Mouse (Mus musculus) embryonic facial prominence, embryonic 12.5 days (tissue): Measurements from ENCODE around the gene Alx3. TPM values are rescaled to one million over a fixed set of nuclear protein-coding genes. Genes with fewer than 3 reads are reported as not detected.
A peak's percentile ranks its signal among the peaks of the same experiment; 100 is the strongest.

Experiments
- ATAC-seq: fragments of 200-750 bp; cut with Nextera tagmentation; 2 replicates; pipeline ENCODE4 v1.8.0; 2017; ENCODE audit not compliant: insufficient number of reproducible peaks, insufficient read depth, low FRiP score, low TSS enrichment
- H3K27ac ChIP-seq: fragments of 300-500 bp; sonication (generic); 2 replicates; pipeline ENCODE4 v1.5.1; 2016; ENCODE audit warnings: mild to moderate bottlenecking
- H3K27me3 ChIP-seq: fragments of 300-500 bp; sonication (generic); 2 replicates; pipeline ENCODE4 v1.6.1; 2016; ENCODE audit warnings: mild to moderate bottlenecking, moderate library complexity
- H3K36me3 ChIP-seq: fragments of 300-500 bp; sonication (generic); 2 replicates; pipeline ENCODE4 v1.6.1; 2016; ENCODE audit warnings: mild to moderate bottlenecking
- H3K4me1 ChIP-seq: fragments of 300-500 bp; sonication (generic); 2 replicates; pipeline ENCODE4 v1.6.1; 2016
- H3K4me2 ChIP-seq: fragments of 300-500 bp; sonication (generic); replicated peaks from 2 replicates; pipeline ENCODE4 v1.6.1; 2016; ENCODE audit warnings: mild to moderate bottlenecking, moderate library complexity
- H3K4me3 ChIP-seq: fragments of 300-500 bp; sonication (generic); 2 replicates; pipeline ENCODE4 v1.5.1; 2016; ENCODE audit warnings: mild to moderate bottlenecking
- H3K9ac ChIP-seq: fragments of 300-500 bp; sonication (generic); 2 replicates; pipeline ENCODE4 v1.6.1; 2016; ENCODE audit warnings: mild to moderate bottlenecking, moderate library complexity
- H3K9me3 ChIP-seq: fragments of 300-500 bp; sonication (generic); 2 replicates; pipeline ENCODE4 v1.6.1; 2016; ENCODE audit warnings: mild to moderate bottlenecking, moderate library complexity
- WGBS: fragments of 180-500 bp; shearing (Covaris S2); methylation state at CpG from one replicate; pipeline ENCODE4 v1.1.7; 2016; 5-methylcytosine and 5-hydroxymethylcytosine counted together
- polyA plus RNA-seq: library from polyadenylated mRNA; unstranded; fragments of >200 nt; fragmentation: Nextera tagmentation; extraction: Ambion mirVana; gene quantifications from 2 replicates; pipeline ENCODE4 v1.2.1, GENCODE M21; 2016

Alx3 gene
- polyA plus RNA-seq, 1 experiment from 2014 or later, result 40.5 TPM

- no peak overlapping the region for H3K4me3 ChIP-seq
- H3K9me3 ChIP-seq, result no peaks in the 10 kb centered on the region
- H3K4me2 ChIP-seq, result no peak overlapping the region
- ATAC-seq, result no peak
- no peak overlapping the region for H3K27ac ChIP-seq
- 0 out of 2 replicates have a peak, but pooled peaks cover 4% of the 10 kb centered on the region for H3K4me1 ChIP-seq
- no peaks in the 10 kb centered on the region for H3K27me3 ChIP-seq
- peaks cover 22% of the 10 kb centered on the region for H3K36me3 ChIP-seq
- 66% methylated on average over 4 of the region's 4 CpGs for WGBS
- no peak overlapping the region for H3K9ac ChIP-seq
Measured at GRCm38 (mm10) chr3:107608808-107609207, 14.0 kb downstream of the Alx3 start.

- Histone ChIP-seq H3K4me2 (no peak overlapping the region), H3K4me3 (no peak overlapping the region), H3K27ac (no peak overlapping the region), H3K9ac (no peak overlapping the region), H3K4me1 (0 out of 2 replicates have a peak, but pooled peaks cover 4% of the 10 kb centered on the region), H3K27me3 (no peaks in the 10 kb centered on the region), H3K36me3 (peaks cover 28% of the 10 kb centered on the region), H3K9me3 (no peaks in the 10 kb centered on the region)
- no peak for ATAC-seq
- 33% methylated on average over 3 of the region's 3 CpGs for WGBS
Measured at GRCm38 (mm10) chr3:107609376-107609775, 14.5 kb downstream of the Alx3 start.

- Histone ChIP-seq H3K4me1 (no peaks in the 10 kb centered on the region), H3K27me3 (no peaks in the 10 kb centered on the region), H3K9me3 (no peaks in the 10 kb centered on the region), H3K27ac (no peak overlapping the region), H3K36me3 (peaks cover 48% of the 10 kb centered on the region), H3K9ac (no peak overlapping the region), H3K4me3 (no peak overlapping the region), H3K4me2 (no peak overlapping the region)
- WGBS, result 66% methylated on average over 4 of the region's 4 CpGs
- ATAC-seq, result no peak
Measured at GRCm38 (mm10) chr3:107611394-107611793, 16.6 kb downstream of the Alx3 start.

GRCm38 (mm10) chr3:107612902-107613525 lies 18.2 kb downstream of the Alx3 start:
- 86% methylated on average over 11 of the region's 11 CpGs for WGBS
- no peak overlapping the region for H3K27ac ChIP-seq
- no peaks in the 10 kb centered on the region for H3K4me1 ChIP-seq
- no peak overlapping the region for H3K4me2 ChIP-seq
- H3K9ac ChIP-seq, result 0 out of 2 replicates have a peak overlapping the region, but pooled peaks have one; percentile 31
- H3K36me3 ChIP-seq, result peaks cover 64% of the 10 kb centered on the region
- no peak for ATAC-seq
- H3K27me3 ChIP-seq, result no peaks in the 10 kb centered on the region
- no peak overlapping the region for H3K4me3 ChIP-seq
- no peaks in the 10 kb centered on the region for H3K9me3 ChIP-seq

GRCm38 (mm10) chr3:107617800-107618199 lies 23.0 kb downstream of the Alx3 start:
- no peaks in the 10 kb centered on the region for H3K9me3 ChIP-seq
- H3K9ac ChIP-seq, result no peak overlapping the region
- 92% methylated on average over 3 of the region's 3 CpGs for WGBS
- peaks cover 93% of the 10 kb centered on the region for H3K36me3 ChIP-seq
- H3K4me1 ChIP-seq, result no peaks in the 10 kb centered on the region
- no peak for ATAC-seq
- H3K27ac ChIP-seq, result no peak overlapping the region
- H3K4me2 ChIP-seq, result no peak overlapping the region
- H3K4me3 ChIP-seq, result no peak overlapping the region
- H3K27me3 ChIP-seq, result no peaks in the 10 kb centered on the region

- Histone ChIP-seq H3K27ac (no peak overlapping the region), H3K4me3 (no peak overlapping the region), H3K36me3 (peaks cover 95% of the 10 kb centered on the region), H3K9ac (no peak overlapping the region), H3K4me1 (no peaks in the 10 kb centered on the region), H3K4me2 (no peak overlapping the region), H3K9me3 (no peaks in the 10 kb centered on the region), H3K27me3 (no peaks in the 10 kb centered on the region)
- 89% methylated on average over 6 of the region's 6 CpGs for WGBS
- ATAC-seq, result no peak
Measured at GRCm38 (mm10) chr3:107619911-107620310, 25.1 kb downstream of the Alx3 start.

GRCm38 (mm10) chr3:107621286-107622075 lies 26.6 kb downstream of the Alx3 start:
- Histone ChIP-seq H3K4me1 (no peaks in the 10 kb centered on the region), H3K27ac (no peak overlapping the region), H3K9ac (no peak overlapping the region), H3K27me3 (no peaks in the 10 kb centered on the region), H3K9me3 (no peaks in the 10 kb centered on the region), H3K4me3 (no peak overlapping the region), H3K36me3 (peaks cover 95% of the 10 kb centered on the region), H3K4me2 (no peak overlapping the region)
- ATAC-seq, result no peak
- 91% methylated on average over 21 of the region's 21 CpGs for WGBS

GRCm38 (mm10) chr3:107622537-107622936 lies 27.7 kb downstream of the Alx3 start:
- no peak for ATAC-seq
- no peaks in the 10 kb centered on the region for H3K9me3 ChIP-seq
- WGBS, result 94% methylated on average over 7 of the region's 7 CpGs
- peaks cover 95% of the 10 kb centered on the region for H3K36me3 ChIP-seq
- H3K4me1 ChIP-seq, result no peaks in the 10 kb centered on the region
- no peak overlapping the region for H3K4me2 ChIP-seq
- no peaks in the 10 kb centered on the region for H3K27me3 ChIP-seq
- no peak overlapping the region for H3K27ac ChIP-seq
- no peak overlapping the region for H3K9ac ChIP-seq
- no peak overlapping the region for H3K4me3 ChIP-seq

GRCm38 (mm10) chr3:107624424-107624823 lies 29.6 kb downstream of the Alx3 start:
- Histone ChIP-seq H3K27me3 (no peaks in the 10 kb centered on the region), H3K4me3 (no peak overlapping the region), H3K36me3 (peaks cover 85% of the 10 kb centered on the region), H3K9ac (no peak overlapping the region), H3K9me3 (no peaks in the 10 kb centered on the region), H3K4me2 (no peak overlapping the region), H3K27ac (no peak overlapping the region), H3K4me1 (0 out of 2 replicates have a peak, but pooled peaks cover under 1% of the 10 kb centered on the region)
- WGBS, result 93% methylated on average over 8 of the region's 8 CpGs
- no peak for ATAC-seq

GRCm38 (mm10) chr3:107625536-107625935 lies 30.7 kb downstream of the Alx3 start:
- H3K4me1 ChIP-seq, result peaks cover 10% of the 10 kb centered on the region; the same call in 1 of the 2 replicates
- no peak for ATAC-seq
- H3K27me3 ChIP-seq, result no peaks in the 10 kb centered on the region
- peaks cover 82% of the 10 kb centered on the region for H3K36me3 ChIP-seq
- WGBS, result 90% methylated on average over 8 of the region's 8 CpGs
- no peak overlapping the region for H3K4me2 ChIP-seq
- H3K27ac ChIP-seq, result no peak overlapping the region
- H3K9me3 ChIP-seq, result no peaks in the 10 kb centered on the region
- no peak overlapping the region for H3K4me3 ChIP-seq
- H3K9ac ChIP-seq, result no peak overlapping the region

GRCm38 (mm10) chr3:107626751-107627150 lies 31.9 kb downstream of the Alx3 start:
- no peaks in the 10 kb centered on the region for H3K27me3 ChIP-seq
- ATAC-seq, result no peak
- no peak overlapping the region for H3K4me3 ChIP-seq
- H3K4me1 ChIP-seq, result peaks cover 10% of the 10 kb centered on the region; the same call in 1 of the 2 replicates
- no peak overlapping the region for H3K9ac ChIP-seq
- no peak overlapping the region for H3K27ac ChIP-seq
- H3K4me2 ChIP-seq, result no peak overlapping the region
- 93% methylated on average over 8 of the region's 8 CpGs for WGBS
- no peaks in the 10 kb centered on the region for H3K9me3 ChIP-seq
- H3K36me3 ChIP-seq, result peaks cover 70% of the 10 kb centered on the region

- ATAC-seq, result no peak
- WGBS, result 94% methylated on average over 7 of the region's 7 CpGs
- no peak overlapping the region for H3K4me3 ChIP-seq
Measured at GRCm38 (mm10) chr3:107627641-107628040, 32.8 kb downstream of the Alx3 start.

More at GRCm38 (mm10) chr3:107627641-107628040, 32.8 kb downstream of the Alx3 start:
- H3K9me3 ChIP-seq, result no peaks in the 10 kb centered on the region
- peaks cover 61% of the 10 kb centered on the region for H3K36me3 ChIP-seq
- H3K27me3 ChIP-seq, result no peaks in the 10 kb centered on the region
- H3K27ac ChIP-seq, result no peak overlapping the region
- no peak overlapping the region for H3K4me2 ChIP-seq
- no peak overlapping the region for H3K9ac ChIP-seq
- peaks cover 10% of the 10 kb centered on the region; the same call in 1 of the 2 replicates for H3K4me1 ChIP-seq
